Mouse (Mus musculus): ENCODE data around the gene Ankrd11.

Ankrd11 gene

GRCm38 (mm10) chr8:122896317-122896716 lies 145.8 kb downstream of the Ankrd11 start:
- DNase-seq (ENCODE audit: low spot score): no peak

GRCm38 (mm10) chr8:122893451-122893850 lies 148.6 kb downstream of the Ankrd11 start:
- DNase-seq (ENCODE audit: low spot score): no peak

GRCm38 (mm10) chr8:122891440-122891839 lies 150.6 kb downstream of the Ankrd11 start:
- no peak for DNase-seq (ENCODE audit: low spot score)

GRCm38 (mm10) chr8:122883671-122884070 lies 158.4 kb downstream of the Ankrd11 start:
- no peak for DNase-seq (ENCODE audit: low spot score)

GRCm38 (mm10) chr8:122880302-122880701 lies 161.8 kb downstream of the Ankrd11 start:
- no peak for DNase-seq (ENCODE audit: low spot score)

- DNase-seq (ENCODE audit: low spot score): no peak
Observed at GRCm38 (mm10) chr8:122878231-122878630, 163.8 kb downstream of the Ankrd11 start.

DNA sequence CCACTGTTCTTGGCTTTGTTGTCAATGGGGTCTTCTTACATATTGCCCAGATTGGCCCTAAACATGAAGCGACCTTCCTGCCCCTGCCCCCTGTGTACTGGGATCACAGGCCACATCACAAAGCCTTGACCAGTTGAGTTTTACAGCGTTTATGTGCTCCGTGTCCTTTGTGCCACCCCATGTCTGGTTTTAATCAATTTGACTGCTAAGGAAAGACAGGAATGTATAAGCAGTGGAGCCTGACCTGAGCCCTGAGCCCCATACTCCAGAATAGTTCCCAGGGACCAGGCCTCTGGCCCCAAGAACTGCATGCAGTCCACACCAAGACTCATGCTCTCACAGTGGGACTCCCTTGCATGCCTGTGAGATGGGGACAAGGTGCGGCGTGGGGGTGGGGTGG lies 166.9 kb downstream of the Ankrd11 start:
- no peak for DNase-seq (ENCODE audit: low spot score)

DNA sequence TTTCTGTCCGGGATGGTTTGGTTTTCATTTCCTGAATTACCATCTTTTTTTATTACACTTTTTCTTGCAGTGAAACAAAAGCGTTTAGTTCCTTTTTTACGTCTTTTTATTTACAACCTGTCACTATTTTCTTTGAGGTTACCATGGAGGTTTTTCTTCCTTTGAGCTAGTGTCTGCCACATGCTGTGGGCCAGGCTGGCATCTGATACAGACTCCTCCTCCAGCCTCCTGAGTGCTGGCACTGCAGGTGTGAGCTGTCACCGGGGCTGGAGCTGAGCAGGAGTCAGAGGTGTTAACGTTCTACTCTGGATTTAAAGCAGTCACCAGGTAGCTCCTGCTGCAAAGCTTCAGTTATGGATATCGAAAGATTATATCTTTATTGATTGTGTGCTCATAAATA lies 168.9 kb downstream of the Ankrd11 start:
- DNase-seq (ENCODE audit: low spot score): peak; percentile 31

DNA sequence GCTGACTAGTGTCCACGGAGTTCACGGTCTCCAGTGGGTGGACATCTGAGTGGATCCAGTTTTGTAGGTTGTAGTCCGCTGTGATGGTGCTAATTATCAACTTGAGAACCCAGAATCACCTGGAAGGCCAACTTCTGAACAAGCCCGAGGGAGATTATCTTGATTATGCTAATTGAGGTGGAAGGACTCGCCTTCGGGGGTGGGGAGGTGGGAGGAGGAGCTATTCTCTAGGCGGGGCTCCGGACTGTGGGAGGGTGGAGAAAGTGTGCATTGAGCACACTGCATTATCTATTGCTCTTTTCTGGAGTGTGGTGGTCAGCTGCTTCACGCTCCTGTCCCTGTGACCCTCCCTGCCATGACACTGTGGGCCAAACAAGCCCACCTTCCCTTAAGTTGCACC lies 170.4 kb downstream of the Ankrd11 start:
- no peak for DNase-seq (ENCODE audit: low spot score)

GRCm38 (mm10) chr8:122870377-122870863 lies 171.7 kb downstream of the Ankrd11 start:
- peak; percentile 76 for DNase-seq (ENCODE audit: low spot score)

DNA sequence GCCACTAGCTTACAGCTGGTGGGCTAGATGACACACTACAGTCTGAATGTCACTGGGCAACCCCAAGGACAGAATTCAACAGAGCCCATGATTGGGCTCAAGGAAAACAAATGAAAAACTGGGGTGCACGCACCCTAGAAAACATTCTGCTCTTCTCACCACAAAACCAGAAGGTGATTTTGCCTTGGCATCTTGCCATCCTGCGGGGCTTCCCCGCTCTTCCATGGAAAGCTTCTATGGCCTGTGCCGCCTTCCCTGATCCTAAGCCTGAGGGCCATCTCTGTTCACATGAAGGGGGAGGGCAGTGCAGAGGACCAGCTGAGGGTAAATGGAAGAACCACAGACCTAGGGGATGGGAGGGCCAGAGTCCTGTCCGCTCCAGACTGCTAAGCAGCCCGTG lies 174.1 kb downstream of the Ankrd11 start:
- DNase-seq (ENCODE audit: low spot score): no peak

- no peak for DNase-seq (ENCODE audit: low spot score)
Observed at GRCm38 (mm10) chr8:122866231-122866630, 175.8 kb downstream of the Ankrd11 start.

GRCm38 (mm10) chr8:122865441-122865840 lies 176.6 kb downstream of the Ankrd11 start:
- DNase-seq (ENCODE audit: low spot score): no peak

DNA sequence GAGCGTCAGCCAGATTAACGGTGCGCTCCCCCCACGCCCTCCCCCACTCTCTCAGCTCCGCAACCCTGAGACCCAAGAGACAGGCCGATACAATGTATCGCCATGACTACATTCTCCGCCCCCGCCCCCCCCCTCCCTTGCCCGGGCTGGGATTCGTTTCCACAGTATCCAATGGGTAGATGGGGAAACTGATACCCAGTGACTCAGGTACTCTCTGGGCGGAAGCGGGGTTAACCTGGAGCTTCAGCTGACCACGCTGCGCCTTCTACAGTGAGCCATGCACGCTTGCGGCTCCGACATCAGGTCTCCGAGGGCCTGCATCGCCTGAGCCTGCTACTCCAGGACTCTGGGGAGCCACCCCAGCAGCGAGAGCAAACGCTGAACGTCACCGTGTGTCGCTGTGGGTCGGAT lies 177.4 kb downstream of the Ankrd11 start:
- no peak for DNase-seq (ENCODE audit: low spot score)

DNA sequence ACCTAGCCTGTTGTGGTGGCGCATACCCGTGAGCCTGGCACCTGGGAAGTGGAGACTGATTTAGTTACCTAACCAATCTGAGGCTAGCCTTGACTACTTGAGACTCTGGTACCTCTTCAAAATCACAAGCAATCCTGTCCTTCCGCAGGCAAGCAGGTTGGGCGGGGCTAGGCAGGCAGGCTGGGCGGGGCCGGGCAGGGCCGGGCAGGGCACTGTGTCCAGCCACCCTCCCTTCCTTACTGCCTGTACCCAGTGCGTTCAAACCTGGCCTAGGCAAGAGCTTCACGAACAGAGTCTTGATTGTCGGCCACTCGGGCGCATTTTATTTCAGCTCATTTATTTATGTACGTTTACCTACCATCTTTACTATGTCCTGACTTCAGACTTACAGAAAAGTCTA lies 182.2 kb downstream of the Ankrd11 start:
- DNase-seq (ENCODE audit: low spot score): no peak

GRCm38 (mm10) chr8:122856288-122856687 lies 185.8 kb downstream of the Ankrd11 start:
- DNase-seq (ENCODE audit: low spot score): no peak

DNA sequence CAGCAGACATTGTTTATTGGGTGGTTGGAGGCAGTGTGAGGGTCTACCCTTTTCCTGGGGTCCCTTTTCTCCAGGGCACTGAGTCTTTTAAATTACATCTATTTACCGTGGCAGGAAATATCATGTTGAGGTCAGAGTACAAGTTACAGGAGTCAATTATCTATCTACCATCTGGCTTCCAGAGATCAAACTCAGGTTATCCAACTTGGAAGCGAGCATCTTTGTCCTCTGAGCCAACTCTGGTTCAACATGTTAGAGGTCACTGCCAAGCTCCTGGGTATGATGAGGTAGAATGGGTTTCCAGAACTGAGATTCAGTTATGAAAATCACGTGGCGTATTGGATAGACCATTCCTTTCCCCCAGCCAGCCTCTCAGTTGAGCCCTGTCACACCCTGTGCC lies 187.0 kb downstream of the Ankrd11 start:
- DNase-seq (ENCODE audit: low spot score): no peak

DNA sequence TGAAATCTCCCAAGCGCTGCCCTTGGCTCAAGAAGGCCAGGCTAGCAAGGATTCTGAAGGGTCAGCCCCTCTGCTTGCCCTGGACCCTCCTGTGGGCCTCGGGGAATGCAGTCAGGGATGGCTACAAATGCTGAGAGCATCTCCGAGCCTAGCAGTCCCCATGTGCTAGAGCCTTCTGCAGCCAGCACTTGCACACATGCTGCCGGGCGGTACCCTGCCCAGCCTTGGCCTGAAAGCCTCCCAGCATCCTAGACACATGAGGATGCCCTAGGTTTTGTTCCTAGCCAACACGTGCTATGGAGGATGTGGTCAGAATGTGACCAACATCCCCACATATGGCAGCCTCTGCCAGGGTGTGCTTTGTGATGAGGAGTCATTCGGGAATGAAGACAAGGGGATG lies 187.7 kb downstream of the Ankrd11 start:
- DNase-seq (ENCODE audit: low spot score): no peak

- DNase-seq (ENCODE audit: low spot score): no peak
Observed at GRCm38 (mm10) chr8:122853340-122853771, 188.7 kb downstream of the Ankrd11 start.

- DNase-seq (ENCODE audit: low spot score): no peak
Observed at GRCm38 (mm10) chr8:122852546-122852905, 189.6 kb downstream of the Ankrd11 start.

- DNase-seq (ENCODE audit: low spot score): no peak
Observed at GRCm38 (mm10) chr8:122851692-122852545, 190.2 kb downstream of the Ankrd11 start.

GRCm38 (mm10) chr8:122850641-122851240 lies 191.3 kb downstream of the Ankrd11 start:
- DNase-seq (ENCODE audit: low spot score): no peak

DNA sequence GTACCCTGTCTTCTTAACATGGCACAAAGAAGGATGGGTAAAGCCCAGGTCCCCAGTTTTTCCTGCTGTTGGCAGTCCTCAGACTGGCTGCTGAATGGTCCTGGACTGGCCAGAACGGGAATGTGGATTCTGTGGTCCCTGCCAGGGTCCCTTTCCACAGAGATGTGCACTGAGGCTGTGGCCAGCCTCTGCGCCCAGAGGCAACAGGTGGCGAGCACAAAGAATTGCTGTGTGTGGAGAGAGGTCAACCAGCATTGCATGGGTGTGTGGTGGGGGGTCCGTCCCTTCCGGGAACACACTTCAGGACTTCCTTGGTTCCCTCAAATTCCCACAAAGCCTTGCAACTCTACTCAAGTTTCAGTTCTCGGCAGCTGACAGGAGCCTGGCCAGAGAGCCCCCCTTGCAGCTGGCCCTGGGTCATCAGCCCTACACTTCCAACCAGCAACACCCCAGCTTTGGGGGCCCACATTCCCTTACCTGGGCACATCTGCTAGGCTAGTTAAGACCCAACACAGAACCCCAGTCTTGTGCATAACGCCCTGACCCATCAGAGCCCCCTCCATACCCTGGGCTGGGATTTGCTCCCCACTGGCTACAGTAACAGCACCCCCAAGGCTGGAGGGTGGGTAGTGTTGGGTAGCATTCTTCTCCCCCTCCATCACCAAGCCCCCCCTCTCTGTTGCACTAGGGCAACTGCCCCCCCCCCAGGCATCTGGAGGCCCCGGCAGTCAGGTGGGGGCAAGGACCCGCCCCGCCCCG lies 192.7 kb downstream of the Ankrd11 start:
- DNase-seq (ENCODE audit: low spot score): no peak

Measured in T-cell, adult 2 months (primary cell).